Mouse (Mus musculus) small intestine, adult 2 months (tissue): Measurements from ENCODE around the gene Rps3.

Source experiments
- CTCF ChIP-seq: fragments of 200-500 bp; IDR thresholded peaks from 2 replicates; pipeline ENCODE4 v1.5.1; 2012; ENCODE audit warnings: low read depth, mild to moderate bottlenecking, control low read depth, inconsistent platforms, low read length, moderate library complexity, mixed read lengths; ENCODE audit not compliant: insufficient replicate concordance, insufficient read length; ENCODE audit errors: extremely low read depth
- POLR2A ChIP-seq: fragments of 200-500 bp; IDR thresholded peaks from 2 replicates; pipeline ENCODE4 v1.6.1; 2012; ENCODE audit warnings: low read depth, mild to moderate bottlenecking, control low read depth, inconsistent platforms, low read length, moderate library complexity

GRCm38 (mm10) chr7:99449751-99450150, 33.8 kb downstream of the Rps3 start:
- TF ChIP-seq CTCF (no peak), POLR2A (no peak)
